Mouse (Mus musculus): ENCODE measurements at regions not wholly inside any gene's neighbourhood (a gene's known extent, or its start where the extent isn't known, plus 50 kb on each side); places are given as distances from the start of the nearest gene placed in this dataset.

GRCm38 (mm10) chr9:97172075-97172474, 61.1 kb upstream of the Slc25a36 start:
- TF ChIP-seq CTCF (IDR thresholded peaks at IDR 0.05; ENCODE audit: extremely low read depth, insufficient read length, insufficient replicate concordance, low read depth, low read length) = no peak
- TF ChIP-seq POLR2A (IDR thresholded peaks at IDR 0.05; ENCODE audit: low read depth, low read length) = no peak
